Mouse (Mus musculus) hindbrain, embryonic 13.5 days (tissue): ENCODE data around the gene Sbno2. TPM values are rescaled to one million over a fixed set of nuclear protein-coding genes. Genes with fewer than 3 reads are reported as not detected.

ENCODE experiments used
- ATAC-seq: fragments of 200-750 bp; cut with Nextera tagmentation; 2 replicates; pipeline ENCODE4 v1.8.0; 2017; ENCODE audit warnings: moderate TSS enrichment; ENCODE audit not compliant: low FRiP score
- H3K27ac ChIP-seq: fragments of 300-500 bp; sonication (generic); 2 replicates; pipeline ENCODE4 v1.5.1; 2015; ENCODE audit warnings: inconsistent platforms, mild to moderate bottlenecking, moderate library complexity
- H3K27me3 ChIP-seq: fragments of 300-500 bp; sonication (generic); 2 replicates; pipeline ENCODE4 v1.6.1; 2015; ENCODE audit warnings: mild to moderate bottlenecking, inconsistent platforms
- H3K36me3 ChIP-seq: fragments of 300-500 bp; sonication (generic); 2 replicates; pipeline ENCODE4 v1.6.1; 2015; ENCODE audit warnings: mild to moderate bottlenecking, inconsistent platforms
- H3K4me1 ChIP-seq: fragments of 300-500 bp; sonication (generic); replicated peaks from 2 replicates; pipeline ENCODE4 v1.6.1; 2015; ENCODE audit warnings: inconsistent platforms
- H3K4me2 ChIP-seq: fragments of 300-500 bp; sonication (generic); 2 replicates; pipeline ENCODE4 v1.6.1; 2015; ENCODE audit warnings: inconsistent platforms, mild to moderate bottlenecking, moderate library complexity
- H3K4me3 ChIP-seq: fragments of 300-500 bp; sonication (generic); 2 replicates; pipeline ENCODE4 v1.5.1; 2015; ENCODE audit warnings: mild to moderate bottlenecking, inconsistent platforms
- H3K9ac ChIP-seq: fragments of 300-500 bp; sonication (generic); 2 replicates; pipeline ENCODE4 v1.6.1; 2015; ENCODE audit warnings: mild to moderate bottlenecking, inconsistent platforms
- H3K9me3 ChIP-seq: fragments of 300-500 bp; sonication (generic); 2 replicates; pipeline ENCODE4 v1.6.1; 2016; ENCODE audit warnings: inconsistent platforms
- WGBS: fragments of 180-500 bp; shearing (Covaris S2); methylation state at CpG from one replicate; pipeline ENCODE4 v1.1.7; 2015; 5-methylcytosine and 5-hydroxymethylcytosine counted together
- polyA plus RNA-seq: library from polyadenylated mRNA; unstranded; fragments of >200 nt; fragmentation: Nextera tagmentation; extraction: Ambion mirVana; gene quantifications from 2 replicates; pipeline ENCODE4 v1.2.1, GENCODE M21; 2015

The Sbno2 gene
- polyA plus RNA-seq, 1 experiment from 2014 or later, result 13.6 TPM

GRCm38 (mm10) chr10:80075924-80076323 lies 29.4 kb downstream of the Sbno2 start:
- 48% methylated on average over 1 of the region's 1 CpGs for WGBS
- H3K4me1 ChIP-seq, result peaks cover 18% of the 10 kb centered on the region
- no peaks in the 10 kb centered on the region for H3K9me3 ChIP-seq
- no peak overlapping the region for H3K9ac ChIP-seq
- H3K36me3 ChIP-seq, result peaks cover 39% of the 10 kb centered on the region
- no peaks in the 10 kb centered on the region for H3K27me3 ChIP-seq
- no peak overlapping the region for H3K4me3 ChIP-seq
- H3K4me2 ChIP-seq, result no peak overlapping the region
- H3K27ac ChIP-seq, result no peak overlapping the region
- ATAC-seq, result no peak

- Histone ChIP-seq H3K9me3 (no peaks in the 10 kb centered on the region), H3K4me1 (peaks cover 22% of the 10 kb centered on the region), H3K4me3 (no peak overlapping the region), H3K36me3 (peaks cover 30% of the 10 kb centered on the region), H3K9ac (peak overlapping the region; percentile 40), H3K27ac (no peak overlapping the region), H3K27me3 (no peaks in the 10 kb centered on the region), H3K4me2 (peak overlapping the region; percentile 34)
- 24% methylated on average over 25 of the region's 28 CpGs for WGBS
- ATAC-seq, result no peak
Observed at GRCm38 (mm10) chr10:80074813-80075601, 30.4 kb downstream of the Sbno2 start.

DNA sequence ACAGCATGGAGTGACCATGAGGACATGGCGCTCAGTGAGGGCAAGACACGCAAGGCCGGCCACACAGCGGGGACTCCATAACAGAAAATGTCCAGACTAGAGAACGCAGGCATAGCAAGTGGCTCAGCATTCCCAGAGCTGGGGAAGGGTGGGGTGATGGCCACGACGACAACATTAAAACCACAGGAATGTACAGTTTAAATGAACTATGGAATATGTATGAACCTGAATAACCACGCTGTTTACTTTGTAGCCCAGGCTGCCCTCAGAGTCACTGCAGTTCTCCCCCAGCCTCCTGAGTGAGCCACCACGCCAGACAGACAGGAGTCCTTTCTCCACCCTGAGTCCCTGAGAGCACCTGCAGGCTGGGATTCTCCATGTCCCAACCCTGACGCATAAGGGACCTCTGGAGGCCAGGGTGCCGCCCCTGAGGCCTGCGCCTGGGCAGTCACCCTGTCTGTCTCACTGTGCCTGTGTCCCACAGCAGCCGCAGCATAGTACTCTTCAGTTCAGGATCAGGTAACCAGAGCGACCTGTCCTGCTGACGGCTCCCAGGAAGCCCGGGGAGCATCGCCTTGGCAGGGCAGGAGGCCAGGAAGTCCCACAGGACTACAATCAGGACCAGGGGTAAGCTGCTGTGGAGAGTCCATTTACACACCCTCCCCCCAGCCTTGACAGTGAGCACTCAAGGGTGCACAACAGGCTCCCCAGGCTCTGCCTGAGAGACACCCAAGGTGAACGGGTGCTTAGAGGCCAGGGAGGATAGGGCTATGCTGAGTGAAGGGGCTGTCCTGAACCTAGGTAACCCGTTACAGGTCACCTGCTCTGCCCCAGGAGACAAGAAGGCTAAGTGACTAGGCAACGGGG lies 32.5 kb downstream of the Sbno2 start:
- ATAC-seq, result no peak
- H3K9me3 ChIP-seq, result no peaks in the 10 kb centered on the region
- no peak overlapping the region for H3K4me2 ChIP-seq
- H3K9ac ChIP-seq, result 0 out of 2 replicates have a peak overlapping the region, but pooled peaks have one; percentile 35
- no peak overlapping the region for H3K27ac ChIP-seq
- H3K4me3 ChIP-seq, result no peak overlapping the region
- 82% methylated on average over 20 of the region's 20 CpGs for whole genome bisulfite sequencing
- peaks cover 22% of the 10 kb centered on the region for H3K4me1 ChIP-seq
- no peaks in the 10 kb centered on the region for H3K27me3 ChIP-seq
- peaks cover 13% of the 10 kb centered on the region for H3K36me3 ChIP-seq

DNA sequence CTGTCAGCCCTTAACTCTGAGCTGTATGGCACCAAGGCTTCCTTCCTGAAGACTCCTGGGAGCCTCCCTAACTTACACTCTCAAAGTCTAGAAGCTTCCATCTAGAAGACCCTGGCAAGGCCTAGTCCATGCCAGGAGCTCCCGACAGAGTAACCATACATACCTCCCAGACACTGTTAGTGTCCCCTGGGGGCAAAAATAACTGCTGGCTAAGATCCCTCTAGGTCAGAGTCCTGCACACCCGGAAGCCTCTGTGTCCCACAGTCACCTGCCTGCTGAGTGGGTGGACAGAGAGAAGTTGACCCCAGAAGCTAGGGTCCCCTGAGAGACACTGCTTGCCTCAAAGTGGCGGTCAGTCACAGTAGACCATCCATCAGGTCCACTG lies 33.9 kb downstream of the Sbno2 start:
- Histone ChIP-seq H3K27ac (peak overlapping the region; percentile 14; the same call in 1 of the 2 replicates), H3K4me2 (no peak overlapping the region), H3K27me3 (no peaks in the 10 kb centered on the region), H3K4me3 (no peak overlapping the region), H3K9ac (peak overlapping the region; percentile 20; the same call in 1 of the 2 replicates), H3K9me3 (no peaks in the 10 kb centered on the region), H3K36me3 (peaks cover 19% of the 10 kb centered on the region), H3K4me1 (peaks cover 22% of the 10 kb centered on the region)
- ATAC-seq, result no peak
- 82% methylated on average over 3 of the region's 3 CpGs for WGBS

DNA sequence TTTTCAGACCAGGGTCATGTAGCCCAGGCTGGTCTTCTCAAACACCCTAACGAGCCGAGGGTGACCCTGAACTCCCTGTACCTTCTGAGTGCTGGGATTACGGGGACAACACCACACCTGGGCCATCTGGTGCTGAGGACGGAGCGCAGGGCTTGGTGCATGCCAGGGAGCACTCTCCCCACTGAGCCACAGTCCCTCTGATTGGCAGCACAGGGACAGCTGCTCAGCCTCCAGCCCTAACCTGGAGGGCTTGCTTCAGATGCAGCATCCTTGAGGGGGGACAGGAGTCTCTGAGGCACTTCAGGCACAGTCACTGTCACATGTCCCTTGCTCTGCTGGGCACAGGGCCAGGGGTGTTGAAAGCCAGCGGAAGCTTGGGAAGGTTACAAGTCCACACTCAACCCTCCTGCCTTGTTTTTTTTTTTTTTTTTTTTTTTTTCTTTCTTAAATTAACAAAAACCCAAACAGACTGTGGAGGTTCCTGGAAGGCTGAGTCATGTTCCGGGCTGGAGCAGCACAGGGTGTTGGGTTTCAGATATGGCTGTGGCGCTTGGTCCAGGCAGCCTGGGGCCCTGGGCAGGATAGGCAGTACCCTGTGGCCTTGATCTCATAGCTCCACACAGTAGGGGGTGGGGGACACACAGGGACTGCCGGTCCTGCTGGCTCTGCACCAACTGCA lies 34.4 kb downstream of the Sbno2 start:
- Histone ChIP-seq H3K4me1 (peaks cover 22% of the 10 kb centered on the region), H3K27ac (peak overlapping the region; percentile 14), H3K27me3 (no peaks in the 10 kb centered on the region), H3K36me3 (peaks cover 21% of the 10 kb centered on the region), H3K9ac (peak overlapping the region; percentile 20; the same call in 1 of the 2 replicates), H3K4me3 (no peak overlapping the region), H3K9me3 (no peaks in the 10 kb centered on the region), H3K4me2 (no peak overlapping the region)
- WGBS, result 65% methylated on average over 9 of the region's 9 CpGs
- no peak for ATAC-seq

- H3K4me3 ChIP-seq, result no peak overlapping the region
- H3K36me3 ChIP-seq, result peaks cover 25% of the 10 kb centered on the region
- peaks cover 12% of the 10 kb centered on the region for H3K4me1 ChIP-seq
- H3K4me2 ChIP-seq, result no peak overlapping the region
- no peak for ATAC-seq
- H3K27ac ChIP-seq, result no peak overlapping the region
- H3K9me3 ChIP-seq, result no peaks in the 10 kb centered on the region
- no peaks in the 10 kb centered on the region for H3K27me3 ChIP-seq
- WGBS, result 92% methylated on average over 4 of the region's 4 CpGs
- no peak overlapping the region for H3K9ac ChIP-seq
Observed at GRCm38 (mm10) chr10:80069948-80070450, 35.4 kb downstream of the Sbno2 start.

- H3K36me3 ChIP-seq, result peaks cover 32% of the 10 kb centered on the region
- WGBS, result 92% methylated on average over 6 of the region's 7 CpGs
- no peak overlapping the region for H3K9ac ChIP-seq
Observed at GRCm38 (mm10) chr10:80069251-80069650, 36.1 kb downstream of the Sbno2 start.

DNA sequence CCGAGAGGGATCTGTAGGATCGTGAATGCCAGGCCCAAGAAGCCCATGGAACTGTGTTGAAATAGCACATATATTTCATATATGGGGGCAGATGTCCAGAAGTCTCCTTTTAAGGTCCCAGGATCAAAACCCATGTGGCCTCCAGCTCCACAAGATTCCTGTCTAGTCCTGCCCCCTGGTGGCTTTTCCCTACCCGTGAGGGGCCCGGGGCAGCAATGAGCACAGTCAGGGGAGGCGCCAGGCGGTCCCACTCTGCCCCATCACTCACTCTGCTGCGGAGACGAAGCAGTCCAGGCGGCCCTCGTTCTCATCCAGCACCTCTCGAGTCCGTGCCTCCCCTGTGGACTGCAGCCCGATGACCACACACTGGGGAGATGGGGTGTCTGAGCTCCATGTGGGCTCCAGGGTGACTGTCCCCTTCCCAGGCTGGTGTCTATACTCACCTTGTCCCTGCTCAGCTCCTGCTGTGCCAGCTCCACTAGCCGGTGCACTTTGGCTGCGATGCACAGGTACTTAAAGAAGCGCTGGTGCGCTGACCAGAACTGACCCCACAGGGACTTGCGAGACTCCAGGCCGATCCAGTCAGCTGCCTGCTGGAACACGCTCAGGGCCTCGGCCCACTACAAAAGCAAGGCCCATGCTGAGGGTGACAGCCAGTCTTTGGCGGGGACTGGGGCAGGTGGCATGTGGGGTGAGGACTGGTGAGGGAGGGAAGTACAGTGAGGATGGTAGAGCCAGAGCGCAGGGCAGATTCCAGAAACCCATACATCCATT lies 41.3 kb downstream of the Sbno2 start:
- 78% methylated on average over 23 of the region's 23 CpGs for WGBS
- peaks cover 73% of the 10 kb centered on the region for H3K36me3 ChIP-seq
- ATAC-seq, result no peak

More at GRCm38 (mm10) chr10:80069251-80069650, 36.1 kb downstream of the Sbno2 start:
- no peak for ATAC-seq
- H3K27me3 ChIP-seq, result no peaks in the 10 kb centered on the region
- H3K27ac ChIP-seq, result no peak overlapping the region
- H3K4me2 ChIP-seq, result no peak overlapping the region
- no peak overlapping the region for H3K4me3 ChIP-seq
- peaks cover 10% of the 10 kb centered on the region for H3K4me1 ChIP-seq
- H3K9me3 ChIP-seq, result no peaks in the 10 kb centered on the region

GRCm38 (mm10) chr10:80063104-80063503 lies 42.3 kb downstream of the Sbno2 start:
- peak; percentile 67 for ATAC-seq
- Histone ChIP-seq H3K9me3 (no peaks in the 10 kb centered on the region), H3K36me3 (peaks cover 83% of the 10 kb centered on the region), H3K4me1 (peaks cover 12% of the 10 kb centered on the region), H3K9ac (peak overlapping the region; percentile 44), H3K4me3 (no peak overlapping the region), H3K4me2 (no peak overlapping the region), H3K27me3 (no peaks in the 10 kb centered on the region), H3K27ac (peak overlapping the region; percentile 71)
- WGBS, result 81% methylated on average over 5 of the region's 5 CpGs

More for the DNA sequence above, 41.3 kb downstream of the Sbno2 start:
- no peak overlapping the region for H3K4me3 ChIP-seq
- no peak overlapping the region for H3K4me2 ChIP-seq
- peak overlapping the region; percentile 71 for H3K27ac ChIP-seq
- peak overlapping the region; percentile 44; the same call in 1 of the 2 replicates for H3K9ac ChIP-seq
- no peaks in the 10 kb centered on the region for H3K27me3 ChIP-seq
- H3K4me1 ChIP-seq, result peaks cover 12% of the 10 kb centered on the region
- H3K9me3 ChIP-seq, result no peaks in the 10 kb centered on the region

DNA sequence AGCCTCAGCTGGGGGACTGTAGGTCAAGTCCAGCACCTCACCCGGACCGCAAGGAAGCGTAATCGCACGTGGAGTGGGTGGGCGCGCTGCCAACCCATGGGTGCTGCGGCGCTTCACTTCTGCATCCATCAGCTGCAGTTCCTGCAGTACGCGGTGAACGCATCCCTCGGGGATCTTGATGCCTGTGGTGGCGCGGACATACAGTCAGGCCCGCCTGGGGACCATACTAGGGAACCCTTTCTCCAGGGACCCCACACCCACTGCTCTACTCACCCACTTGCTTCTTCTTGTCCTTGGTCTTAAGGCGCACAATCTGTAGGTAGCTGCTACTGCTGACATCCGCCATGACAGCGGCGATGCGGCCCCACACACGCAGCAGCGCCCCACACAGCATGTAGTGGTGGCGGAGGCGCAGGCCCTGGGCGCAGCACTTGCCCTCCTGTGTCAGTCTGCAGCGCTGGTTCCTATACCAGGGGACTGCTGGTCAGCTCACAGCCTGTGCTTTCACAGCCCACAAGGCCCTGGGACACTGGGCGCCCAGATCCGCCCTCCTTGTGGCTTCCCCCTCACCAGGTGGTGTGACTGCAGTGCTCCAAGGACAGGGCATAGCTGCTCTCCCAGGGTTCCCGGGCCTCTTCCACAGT lies 47.6 kb downstream of the Sbno2 start:
- WGBS, result 82% methylated on average over 30 of the region's 30 CpGs
- Histone ChIP-seq H3K36me3 (peaks cover 72% of the 10 kb centered on the region), H3K4me2 (no peak overlapping the region), H3K9me3 (no peaks in the 10 kb centered on the region), H3K27me3 (no peaks in the 10 kb centered on the region), H3K27ac (no peak overlapping the region), H3K4me3 (no peak overlapping the region), H3K4me1 (peaks cover 27% of the 10 kb centered on the region), H3K9ac (peak overlapping the region; percentile 43)
- no peak for ATAC-seq
